Mouse (Mus musculus): ENCODE data around the gene Gm49601. TPM values are rescaled to one million over a fixed set of nuclear protein-coding genes. Genes with fewer than 3 reads are reported as not detected.
A peak's percentile ranks its signal among the peaks of the same experiment; 100 is the strongest.

Gene Gm49601
- polyA plus RNA-seq, 1 experiment from 2014 or later, result 3.1 TPM

DNA sequence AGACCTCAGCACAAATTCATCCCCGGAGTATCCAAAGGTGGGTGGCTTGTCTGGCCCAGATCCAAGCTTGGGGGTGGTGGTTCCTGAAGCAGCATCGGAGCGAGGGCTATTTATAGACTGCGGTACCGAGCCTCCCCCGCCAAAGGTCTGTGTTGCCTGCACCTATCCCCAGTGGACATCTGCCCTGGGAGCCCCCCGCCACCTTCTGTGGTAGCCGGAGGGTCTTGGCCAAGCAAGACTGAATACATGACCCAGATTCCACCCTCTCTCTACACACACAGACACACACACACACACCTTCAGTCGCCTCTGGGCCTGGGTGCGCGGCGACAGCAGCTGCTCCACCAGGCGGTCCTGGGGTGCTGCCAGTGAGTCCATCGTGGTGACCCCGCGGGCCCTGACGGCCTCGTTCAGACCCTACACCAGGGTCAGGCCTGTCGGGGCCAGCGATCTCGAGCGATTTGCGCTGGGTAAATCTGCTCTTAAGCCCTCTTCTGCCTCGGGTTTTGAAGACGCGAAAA lies 376 bp downstream of the Gm49601 start:
- ATAC-seq (ENCODE audit: insufficient read depth, low FRiP score), result no peak
- Histone ChIP-seq H3K36me3 (ENCODE audit: control insufficient read depth, insufficient read depth, low read length) (no peaks in the 10 kb centered on the region), H3K9me3 (replicated peaks; ENCODE audit: control insufficient read depth, low read length) (no peaks in the 10 kb centered on the region), H3K4me2 (ENCODE audit: low read depth, low read length) (peak overlapping the region; percentile 95), H3K27me3 (ENCODE audit: control insufficient read depth, insufficient read depth, low read length) (peaks cover 52% of the 10 kb centered on the region), H3K9ac (ENCODE audit: low read length) (peak overlapping the region; percentile 74), H3K27ac (ENCODE audit: low read length) (no peak overlapping the region), H3K4me3 (replicated peaks; ENCODE audit: low read length) (peak overlapping the region; percentile 54), H3K4me1 (ENCODE audit: control insufficient read depth, insufficient read depth, low read length) (peaks cover 13% of the 10 kb centered on the region)
- WGBS, result 22% methylated on average over 26 of the region's 26 CpGs

DNA sequence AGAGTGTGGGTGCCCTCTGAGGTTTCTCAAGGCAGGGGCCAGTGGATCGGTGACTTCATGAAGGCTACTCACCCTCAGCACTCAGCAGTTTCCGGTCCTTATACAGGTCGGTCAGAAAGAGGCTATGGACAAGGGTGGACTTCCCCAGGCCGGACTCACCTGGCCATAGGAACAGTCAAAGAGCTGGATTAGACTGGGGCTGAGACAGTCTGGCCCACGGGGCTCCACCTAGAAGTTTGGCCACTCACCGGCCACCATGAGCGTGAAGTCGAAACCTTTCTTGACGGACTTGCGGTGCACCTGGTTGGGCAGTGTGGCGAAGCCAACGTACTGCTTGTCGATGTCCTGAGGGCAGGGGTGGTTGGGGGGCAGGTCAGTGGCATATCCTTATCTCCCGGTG lies 1.1 kb downstream of the Gm49601 start:
- H3K36me3 ChIP-seq (ENCODE audit: control insufficient read depth, insufficient read depth, low read length), result no peaks in the 10 kb centered on the region
- H3K4me2 ChIP-seq (ENCODE audit: low read depth, low read length), result no peak overlapping the region
- no peak for ATAC-seq (ENCODE audit: insufficient read depth, low FRiP score)
- peaks cover 60% of the 10 kb centered on the region for H3K27me3 ChIP-seq (ENCODE audit: control insufficient read depth, insufficient read depth, low read length)
- peaks cover 17% of the 10 kb centered on the region for H3K4me1 ChIP-seq (ENCODE audit: control insufficient read depth, insufficient read depth, low read length)
- H3K27ac ChIP-seq (ENCODE audit: low read length), result no peak overlapping the region
- H3K4me3 ChIP-seq (replicated peaks; ENCODE audit: low read length), result no peak overlapping the region
- no peaks in the 10 kb centered on the region for H3K9me3 ChIP-seq (replicated peaks; ENCODE audit: control insufficient read depth, low read length)
- 61% methylated on average over 14 of the region's 14 CpGs for WGBS
- H3K9ac ChIP-seq (ENCODE audit: low read length), result no peak overlapping the region

DNA sequence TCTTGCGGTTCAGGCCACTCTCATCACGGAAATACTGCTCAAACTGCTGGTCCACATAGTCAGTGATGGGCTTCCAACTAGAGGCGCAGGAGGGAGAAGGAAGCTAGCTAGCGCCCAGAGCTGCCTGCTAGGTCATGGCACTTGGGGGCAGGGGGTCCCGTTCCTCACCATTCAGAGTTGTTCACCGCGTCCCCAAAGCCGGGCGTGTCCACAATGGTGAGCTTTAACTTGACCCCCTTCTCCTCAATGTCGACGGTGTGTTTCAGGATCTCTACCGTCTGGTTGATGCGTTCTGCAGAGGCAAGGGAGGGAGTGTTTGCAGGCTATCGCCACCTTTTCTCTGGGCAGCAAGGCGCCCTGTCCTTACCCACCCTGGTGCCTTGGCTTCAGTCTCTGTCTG lies 1.6 kb downstream of the Gm49601 start:
- no peak overlapping the region for H3K9ac ChIP-seq (ENCODE audit: low read length)
- peaks cover 17% of the 10 kb centered on the region for H3K4me1 ChIP-seq (ENCODE audit: control insufficient read depth, insufficient read depth, low read length)
- no peak overlapping the region for H3K27ac ChIP-seq (ENCODE audit: low read length)
- H3K27me3 ChIP-seq (ENCODE audit: control insufficient read depth, insufficient read depth, low read length), result peaks cover 64% of the 10 kb centered on the region
- WGBS, result 62% methylated on average over 15 of the region's 15 CpGs
- no peak overlapping the region for H3K4me2 ChIP-seq (ENCODE audit: low read depth, low read length)
- ATAC-seq (ENCODE audit: insufficient read depth, low FRiP score), result no peak
- H3K36me3 ChIP-seq (ENCODE audit: control insufficient read depth, insufficient read depth, low read length), result no peaks in the 10 kb centered on the region
- no peak overlapping the region for H3K4me3 ChIP-seq (replicated peaks; ENCODE audit: low read length)
- no peaks in the 10 kb centered on the region for H3K9me3 ChIP-seq (replicated peaks; ENCODE audit: control insufficient read depth, low read length)

DNA sequence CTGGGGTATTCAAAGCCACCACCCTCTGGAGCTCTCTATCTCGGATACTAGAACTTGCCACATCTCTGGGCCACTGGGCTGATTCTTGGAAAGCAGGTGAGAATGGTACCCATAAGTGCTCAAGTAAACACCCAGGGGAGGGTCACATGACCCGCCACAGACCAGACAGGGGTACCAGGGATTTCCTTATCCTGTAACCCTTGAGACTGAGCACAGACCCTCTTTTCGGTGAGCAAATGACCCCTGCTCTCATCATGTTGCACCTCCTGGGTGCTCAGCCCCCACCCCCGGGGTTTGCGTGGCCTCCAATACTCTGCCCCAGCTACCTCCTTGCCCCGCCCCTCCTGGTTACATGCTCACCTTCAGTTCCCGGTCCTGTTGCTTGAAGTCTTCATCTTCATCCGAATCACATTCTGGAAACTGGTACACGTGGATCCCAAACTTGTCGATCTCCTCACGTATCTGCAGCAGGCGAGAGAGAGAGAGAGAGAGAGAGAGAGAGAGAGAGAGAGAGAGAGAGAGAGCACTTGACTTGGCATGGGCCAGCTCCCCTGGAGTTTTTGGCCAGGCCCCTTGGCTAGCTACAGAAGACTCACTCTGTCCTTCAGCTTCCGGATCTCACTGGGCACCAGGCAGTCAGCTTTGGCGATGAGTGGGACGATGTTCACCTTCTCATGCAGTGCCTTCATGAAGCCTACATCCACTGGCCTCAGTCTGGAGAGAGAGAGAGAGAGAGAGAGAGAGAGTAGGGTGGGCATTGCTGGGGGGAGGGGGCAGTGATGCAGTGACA lies 2.3 kb downstream of the Gm49601 start:
- Histone ChIP-seq H3K9ac (ENCODE audit: low read length) (no peak overlapping the region), H3K4me3 (replicated peaks; ENCODE audit: low read length) (no peak overlapping the region), H3K4me1 (ENCODE audit: control insufficient read depth, insufficient read depth, low read length) (peaks cover 15% of the 10 kb centered on the region), H3K9me3 (replicated peaks; ENCODE audit: control insufficient read depth, low read length) (no peaks in the 10 kb centered on the region), H3K27ac (ENCODE audit: low read length) (no peak overlapping the region), H3K4me2 (ENCODE audit: low read depth, low read length) (no peak overlapping the region), H3K27me3 (ENCODE audit: control insufficient read depth, insufficient read depth, low read length) (peaks cover 71% of the 10 kb centered on the region), H3K36me3 (ENCODE audit: control insufficient read depth, insufficient read depth, low read length) (no peaks in the 10 kb centered on the region)
- 70% methylated on average over 15 of the region's 15 CpGs for WGBS
- no peak for ATAC-seq (ENCODE audit: insufficient read depth, low FRiP score)

DNA sequence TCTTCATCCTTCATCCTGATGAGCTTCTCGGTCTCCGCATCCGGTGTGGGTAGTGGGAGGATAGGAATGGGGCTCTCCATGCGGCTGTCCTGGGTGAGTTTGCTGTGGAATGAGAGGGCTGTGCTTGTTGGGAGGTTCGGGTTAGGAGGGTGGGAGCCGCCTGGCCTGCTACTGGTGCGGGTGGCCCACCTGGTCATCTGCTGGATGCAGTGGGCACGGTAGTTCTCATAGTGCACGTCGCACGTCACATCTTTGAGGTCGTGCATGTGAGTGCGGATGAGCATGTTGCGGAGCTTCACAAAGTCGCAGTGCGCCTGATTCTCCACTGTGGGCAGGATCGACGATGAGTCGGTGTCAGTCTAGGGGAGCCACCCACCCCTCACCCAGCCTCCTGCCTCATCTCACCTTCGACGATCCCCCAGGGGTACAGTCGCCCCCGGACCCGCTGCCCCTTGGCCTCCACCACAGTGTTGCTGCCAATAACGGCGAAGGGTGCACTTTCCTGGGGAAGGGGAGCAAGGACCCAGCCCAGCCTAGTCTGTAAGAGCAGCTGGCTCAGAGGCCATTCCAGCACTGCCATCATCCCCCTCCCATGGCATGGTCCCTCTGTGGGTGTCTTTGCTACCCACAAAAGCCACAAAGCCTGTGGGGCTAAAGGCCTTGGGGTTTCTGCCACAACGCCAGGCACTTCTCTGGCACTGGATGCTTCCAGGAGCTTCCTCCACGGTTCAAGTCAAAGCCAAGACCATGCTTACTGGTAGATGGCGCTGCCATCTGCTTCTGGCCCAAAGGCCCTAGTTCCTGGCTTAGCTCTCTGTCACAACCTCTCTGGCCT lies 3.1 kb downstream of the Gm49601 start:
- Histone ChIP-seq H3K4me1 (ENCODE audit: control insufficient read depth, insufficient read depth, low read length) (peaks cover 13% of the 10 kb centered on the region; the same call in 1 of the 2 replicates), H3K9me3 (replicated peaks; ENCODE audit: control insufficient read depth, low read length) (no peaks in the 10 kb centered on the region), H3K36me3 (ENCODE audit: control insufficient read depth, insufficient read depth, low read length) (no peaks in the 10 kb centered on the region), H3K27ac (ENCODE audit: low read length) (no peak overlapping the region), H3K4me2 (ENCODE audit: low read depth, low read length) (no peak overlapping the region), H3K4me3 (replicated peaks; ENCODE audit: low read length) (no peak overlapping the region), H3K27me3 (ENCODE audit: control insufficient read depth, insufficient read depth, low read length) (peaks cover 79% of the 10 kb centered on the region), H3K9ac (ENCODE audit: low read length) (no peak overlapping the region)
- WGBS, result 62% methylated on average over 29 of the region's 29 CpGs
- ATAC-seq (ENCODE audit: insufficient read depth, low FRiP score), result no peak

DNA sequence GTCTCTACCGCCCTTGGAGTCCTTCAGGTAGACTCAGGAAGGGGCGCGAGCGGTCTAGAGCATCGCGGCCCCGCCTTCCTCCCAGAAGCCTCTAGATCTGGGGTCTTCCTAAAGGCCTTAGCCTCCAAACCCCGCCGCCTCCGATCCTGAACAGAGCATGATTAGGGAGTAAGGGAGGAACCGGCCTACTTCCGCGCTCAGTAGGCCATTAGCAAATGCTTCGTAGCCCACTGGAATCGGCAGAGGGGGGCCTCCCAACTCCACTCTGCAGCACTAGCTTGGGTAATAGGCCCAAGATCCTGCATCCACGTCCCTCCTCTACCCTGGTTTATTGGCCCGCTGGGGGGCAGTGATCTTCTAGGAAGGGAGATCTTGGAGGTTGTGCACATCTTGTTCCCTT lies 4.2 kb downstream of the Gm49601 start, which contains the start of gene Gp1bb:
TSS of gene Gp1bb (minus strand) at position 385 of the 400 bp plus-strand sequence.
- ATAC-seq (ENCODE audit: insufficient read depth, low FRiP score), result no peak

DNA sequence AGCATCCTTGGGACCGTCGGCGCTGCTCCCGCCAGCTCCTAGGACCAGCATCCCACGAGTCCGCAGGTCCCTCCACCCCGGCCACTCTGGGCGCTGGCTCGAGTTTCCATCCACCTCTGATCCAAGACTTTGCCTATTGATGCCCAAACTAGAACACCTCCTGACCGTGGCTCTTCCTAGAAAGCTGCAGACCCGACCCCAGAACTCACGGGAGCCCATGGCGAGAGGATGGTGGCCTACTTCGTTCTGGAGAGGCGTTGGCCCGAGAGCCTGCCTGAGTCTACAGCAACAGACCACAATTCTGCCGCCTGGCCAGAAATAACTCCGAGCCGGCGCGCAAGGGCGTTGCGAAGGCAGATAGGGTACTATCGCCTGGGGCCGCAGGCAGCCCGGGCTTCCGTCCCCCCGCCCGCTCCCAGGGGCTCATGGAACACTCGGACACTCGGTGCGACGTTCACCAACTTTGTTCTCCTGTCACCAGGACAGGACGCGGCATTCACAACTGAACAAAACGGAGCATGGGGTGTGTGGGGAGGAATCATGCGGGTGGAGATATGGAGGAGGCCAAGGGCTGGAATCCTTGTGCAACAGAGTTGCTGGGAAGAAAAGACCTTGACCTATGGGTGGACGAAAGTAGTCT lies 4.7 kb downstream of the Gm49601 start:
- peaks cover 82% of the 10 kb centered on the region for H3K27me3 ChIP-seq (ENCODE audit: control insufficient read depth, insufficient read depth, low read length)

More for the DNA sequence above, 4.2 kb downstream of the Gm49601 start, which contains the start of gene Gp1bb:
- peaks cover 82% of the 10 kb centered on the region for H3K27me3 ChIP-seq (ENCODE audit: control insufficient read depth, insufficient read depth, low read length)
- peak within 1 kb of the TSS; percentile 93 for H3K4me2 ChIP-seq (ENCODE audit: low read depth, low read length)
- no peaks in the 10 kb centered on the region for H3K9me3 ChIP-seq (replicated peaks; ENCODE audit: control insufficient read depth, low read length)
- H3K4me3 ChIP-seq (replicated peaks; ENCODE audit: low read length), result peak within 1 kb of the TSS; percentile 52
- WGBS, result 36% methylated on average over 17 of the region's 17 CpGs
- peak within 1 kb of the TSS; percentile 60; the same call in 1 of the 2 replicates for H3K9ac ChIP-seq (ENCODE audit: low read length)
- H3K36me3 ChIP-seq (ENCODE audit: control insufficient read depth, insufficient read depth, low read length), result no peaks in the 10 kb centered on the region
- peaks cover 19% of the 10 kb centered on the region for H3K4me1 ChIP-seq (ENCODE audit: control insufficient read depth, insufficient read depth, low read length)
- H3K27ac ChIP-seq (ENCODE audit: low read length), result no peak within 1 kb of the TSS

DNA sequence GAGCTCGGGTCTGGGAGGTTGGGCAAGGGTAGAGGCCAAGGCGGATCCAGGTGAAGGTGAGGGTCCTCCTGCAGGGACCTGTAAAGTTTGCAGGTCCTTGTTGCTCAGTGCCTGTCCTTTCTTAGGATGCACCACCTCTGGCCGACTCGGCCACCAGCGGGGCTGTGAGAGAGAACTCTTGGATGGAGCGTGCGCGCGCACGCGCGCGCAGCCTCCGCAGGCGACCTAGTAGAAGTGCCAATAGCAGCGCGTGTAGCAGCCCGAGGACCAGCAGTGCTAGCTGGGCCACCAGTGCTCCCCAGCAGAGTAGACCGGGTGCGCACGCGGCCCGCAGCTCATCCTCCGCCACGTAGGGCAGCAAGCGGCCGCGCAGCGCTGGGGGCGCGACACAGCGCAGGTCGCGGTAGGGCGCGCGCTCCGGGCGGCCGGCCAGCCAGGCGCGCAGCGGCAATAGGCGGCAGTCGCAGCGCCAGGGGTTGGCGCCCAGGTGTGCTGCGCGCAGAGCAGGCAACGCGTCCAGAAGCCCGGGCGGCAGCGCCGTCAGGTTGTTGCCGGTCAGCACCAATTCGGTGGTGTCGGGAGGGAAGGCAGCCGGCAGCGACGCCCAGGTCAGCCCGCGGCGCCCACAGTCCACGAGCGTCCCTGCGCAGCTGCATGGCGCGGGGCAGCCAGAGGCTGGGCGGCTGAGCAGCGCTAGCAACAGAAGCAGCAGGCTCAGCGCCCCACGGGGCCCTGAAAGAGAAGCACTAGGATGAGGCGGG lies 5.4 kb downstream of the Gm49601 start:
- Histone ChIP-seq H3K36me3 (ENCODE audit: control insufficient read depth, insufficient read depth, low read length) (no peaks in the 10 kb centered on the region), H3K9ac (ENCODE audit: low read length) (peak overlapping the region; percentile 60), H3K4me1 (ENCODE audit: control insufficient read depth, insufficient read depth, low read length) (peaks cover 15% of the 10 kb centered on the region), H3K4me2 (ENCODE audit: low read depth, low read length) (peak overlapping the region; percentile 93), H3K27me3 (ENCODE audit: control insufficient read depth, insufficient read depth, low read length) (peaks cover 79% of the 10 kb centered on the region), H3K9me3 (replicated peaks; ENCODE audit: control insufficient read depth, low read length) (no peaks in the 10 kb centered on the region), H3K4me3 (replicated peaks; ENCODE audit: low read length) (peak overlapping the region; percentile 52), H3K27ac (ENCODE audit: low read length) (no peak overlapping the region)
- ATAC-seq (ENCODE audit: insufficient read depth, low FRiP score), result no peak
- 3% methylated on average over 74 of the region's 74 CpGs for WGBS

More for the DNA sequence above, 4.7 kb downstream of the Gm49601 start:
- Histone ChIP-seq H3K4me1 (ENCODE audit: control insufficient read depth, insufficient read depth, low read length) (peaks cover 15% of the 10 kb centered on the region), H3K27ac (ENCODE audit: low read length) (no peak overlapping the region), H3K9ac (ENCODE audit: low read length) (peak overlapping the region; percentile 60), H3K36me3 (ENCODE audit: control insufficient read depth, insufficient read depth, low read length) (no peaks in the 10 kb centered on the region), H3K9me3 (replicated peaks; ENCODE audit: control insufficient read depth, low read length) (no peaks in the 10 kb centered on the region), H3K4me2 (ENCODE audit: low read depth, low read length) (peak overlapping the region; percentile 93), H3K4me3 (replicated peaks; ENCODE audit: low read length) (peak overlapping the region; percentile 52)
- no peak for ATAC-seq (ENCODE audit: insufficient read depth, low FRiP score)
- WGBS, result 14% methylated on average over 38 of the region's 38 CpGs
